Mouse (Mus musculus) kidney, adult 2 months (tissue): ENCODE data around the gene Zfp46.

Source experiments
- CTCF ChIP-seq: fragments of 200-500 bp; conservative IDR thresholded peaks from 2 replicates; pipeline ENCODE4 v1.5.1; 2011; ENCODE audit warnings: low read depth, mild to moderate bottlenecking, control low read depth, low read length, moderate library complexity, mixed read lengths; ENCODE audit not compliant: insufficient read depth, insufficient read length
- POLR2A ChIP-seq: fragments of 200-500 bp; IDR thresholded peaks from one replicate; pipeline ENCODE4 v1.6.1; 2011; ENCODE audit warnings: low read depth, low read length, control low read depth

DNA sequence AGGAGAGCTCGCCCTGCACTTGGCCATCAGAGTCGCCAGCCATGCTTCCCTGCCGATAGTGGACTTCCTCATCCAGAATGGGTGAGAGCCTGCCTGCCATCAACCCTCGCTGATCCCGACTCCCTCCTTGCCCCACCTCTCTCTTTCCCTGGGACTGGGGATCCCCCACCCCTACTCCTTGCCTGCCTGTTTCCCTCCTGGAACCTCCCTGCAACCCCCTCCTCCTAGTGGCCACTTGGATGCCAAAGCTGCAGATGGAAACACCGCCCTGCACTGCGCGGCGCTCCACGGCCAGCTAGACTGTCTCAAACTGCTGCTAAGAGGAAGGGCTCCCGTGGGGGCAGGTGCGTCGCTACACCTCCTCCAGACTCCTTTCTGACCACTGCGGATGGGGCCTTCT is 44.4 kb upstream of the Zfp46 start:
- TF ChIP-seq CTCF, result no peak
- TF ChIP-seq POLR2A, result no peak
